Mouse (Mus musculus) liver, embryonic 14.5 days (tissue): ENCODE measurements at regions not wholly inside any gene's neighbourhood (a gene's known extent, or its start where the extent isn't known, plus 50 kb on each side); places are given as distances from the start of the nearest gene placed in this dataset.

Experiments used
- CTCF ChIP-seq: IDR thresholded peaks from 2 replicates; pipeline ENCODE4 v1.5.1; 2016; ENCODE audit warnings: antibody characterized with exemption, low read depth, control low read depth
- EP300 ChIP-seq: IDR thresholded peaks from 2 replicates; pipeline ENCODE4 v1.6.1; 2016; ENCODE audit warnings: antibody characterized with exemption, low read depth

- TF ChIP-seq EP300: no peak
- TF ChIP-seq CTCF: no peak
Observed at GRCm38 (mm10) chr3:137289683-137289984, 51.2 kb upstream of the Emcn start.
